Mouse (Mus musculus): Measurements from ENCODE around the gene Pold2. TPM values are rescaled to one million over a fixed set of nuclear protein-coding genes. Genes with fewer than 3 reads are reported as not detected.

Pold2 gene
- polyA plus RNA-seq, 1 experiment: 514 TPM

DNA sequence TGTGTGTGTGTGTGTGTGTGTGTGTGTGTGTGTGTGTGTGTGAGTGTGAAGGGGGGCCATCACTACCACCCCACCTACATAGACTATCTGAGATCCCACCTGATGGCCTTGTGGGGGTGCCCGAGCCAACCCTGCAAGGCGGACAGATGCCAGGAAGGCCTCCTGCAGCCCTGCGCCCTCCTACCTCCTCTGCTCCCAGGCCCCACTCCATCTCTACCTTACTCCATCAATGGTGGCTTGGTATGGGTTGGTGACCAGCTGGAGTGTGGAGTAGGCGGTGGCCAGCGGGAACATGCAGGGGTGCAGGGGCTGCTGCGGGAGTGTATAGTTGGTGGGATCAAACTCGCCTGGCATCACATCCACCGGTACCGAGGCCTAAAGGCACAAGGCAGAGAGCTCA is 4.9 kb downstream of the Pold2 start:
- no peak for TF ChIP-seq GATA1 (IDR thresholded peaks at IDR 0.05; ENCODE audit: low read length)

DNA sequence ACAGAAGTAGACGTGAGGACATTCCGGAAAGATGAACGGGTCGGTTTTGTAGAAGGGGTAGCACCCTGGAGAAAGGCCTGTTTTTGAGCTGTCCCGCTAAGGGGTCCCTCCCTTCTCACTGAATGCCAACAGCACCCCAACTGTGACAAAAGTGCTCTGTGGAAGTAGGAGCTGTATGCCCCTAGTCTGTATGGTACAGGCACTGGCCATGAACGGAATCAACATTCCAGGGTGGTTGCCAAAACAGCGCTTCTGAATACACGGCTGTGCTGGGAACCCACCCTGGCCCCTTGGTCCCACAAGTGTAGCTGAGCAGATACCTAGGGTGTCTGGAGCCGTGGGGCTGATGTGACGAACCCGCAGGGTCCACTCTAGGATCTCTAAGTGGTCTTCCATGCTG is 5.4 kb downstream of the Pold2 start:
- TF ChIP-seq GATA1 (IDR thresholded peaks at IDR 0.05; ENCODE audit: low read length): no peak

DNA sequence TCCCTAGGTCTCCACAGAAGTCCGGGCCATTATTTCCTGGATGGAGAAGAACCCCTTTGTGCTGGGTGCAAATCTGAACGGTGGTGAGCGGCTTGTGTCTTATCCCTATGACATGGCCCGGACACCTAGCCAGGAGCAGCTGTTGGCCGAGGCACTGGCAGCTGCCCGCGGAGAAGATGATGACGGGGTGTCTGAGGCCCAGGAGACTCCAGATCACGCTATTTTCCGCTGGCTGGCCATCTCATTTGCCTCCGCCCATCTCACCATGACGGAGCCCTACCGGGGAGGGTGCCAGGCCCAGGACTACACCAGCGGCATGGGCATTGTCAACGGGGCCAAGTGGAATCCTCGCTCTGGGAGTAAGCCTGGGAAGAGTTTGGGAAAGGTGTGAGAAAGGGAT is 8.0 kb downstream of the Pold2 start:
- TF ChIP-seq GATA1 (IDR thresholded peaks at IDR 0.05; ENCODE audit: low read length): no peak

DNA sequence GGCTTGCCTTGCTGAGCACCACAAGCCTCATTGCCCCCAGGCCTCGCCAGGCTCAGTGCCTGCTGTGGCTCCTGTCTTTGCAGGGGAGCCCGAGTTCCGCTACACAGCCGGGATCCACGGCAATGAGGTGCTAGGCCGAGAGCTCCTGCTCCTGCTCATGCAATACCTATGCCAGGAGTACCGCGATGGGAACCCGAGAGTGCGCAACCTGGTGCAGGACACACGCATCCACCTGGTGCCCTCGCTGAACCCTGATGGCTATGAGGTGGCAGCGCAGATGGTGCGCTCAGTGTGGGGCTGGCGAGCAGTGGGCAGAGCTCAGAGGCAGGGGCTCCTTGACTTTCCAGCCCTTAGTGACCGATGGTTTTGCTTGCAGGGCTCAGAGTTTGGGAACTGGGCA is 8.8 kb downstream of the Pold2 start:
- TF ChIP-seq GATA1 (IDR thresholded peaks at IDR 0.05; ENCODE audit: low read length): no peak

DNA sequence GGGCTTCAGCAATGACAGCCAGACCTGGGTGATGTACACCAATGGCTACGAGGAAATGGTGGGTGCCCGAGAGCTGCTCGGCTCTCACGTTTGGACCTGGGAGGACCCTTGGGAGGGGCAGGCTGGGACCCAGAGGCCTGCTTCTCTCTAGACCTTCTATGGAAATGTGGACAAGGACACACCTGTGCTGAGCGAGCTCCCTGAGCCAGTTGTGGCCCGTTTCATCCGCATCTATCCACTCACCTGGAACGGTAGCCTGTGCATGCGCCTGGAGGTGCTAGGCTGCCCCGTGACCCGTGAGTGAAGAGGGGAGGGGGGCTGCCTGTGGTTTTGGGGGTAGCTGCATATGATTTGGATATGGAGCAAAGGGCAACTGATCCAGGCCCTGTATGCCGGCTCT is 9.8 kb downstream of the Pold2 start:
- TF ChIP-seq GATA1 (IDR thresholded peaks at IDR 0.05; ENCODE audit: low read length): no peak

DNA sequence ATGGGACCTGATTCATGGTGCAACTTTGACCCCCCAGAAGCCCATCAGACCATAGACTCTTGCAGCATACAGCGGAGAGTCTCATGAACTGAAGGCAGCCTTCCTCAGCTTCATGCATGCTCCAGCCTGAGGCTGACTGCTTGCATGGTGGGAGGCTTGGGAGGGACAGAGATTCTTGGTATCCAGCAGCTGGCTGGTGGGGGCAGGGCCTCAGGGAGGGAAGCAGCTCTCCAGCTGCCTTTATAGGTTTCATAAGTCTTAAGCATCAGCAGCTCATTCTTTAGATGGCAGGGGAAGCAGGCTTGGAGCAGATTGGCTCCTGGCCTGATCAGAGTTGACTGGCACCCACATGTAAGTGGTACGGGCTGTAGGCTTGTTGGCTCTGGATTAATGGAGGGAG is 10.9 kb downstream of the Pold2 start:
- TF ChIP-seq GATA1 (IDR thresholded peaks at IDR 0.05; ENCODE audit: low read length): no peak

DNA sequence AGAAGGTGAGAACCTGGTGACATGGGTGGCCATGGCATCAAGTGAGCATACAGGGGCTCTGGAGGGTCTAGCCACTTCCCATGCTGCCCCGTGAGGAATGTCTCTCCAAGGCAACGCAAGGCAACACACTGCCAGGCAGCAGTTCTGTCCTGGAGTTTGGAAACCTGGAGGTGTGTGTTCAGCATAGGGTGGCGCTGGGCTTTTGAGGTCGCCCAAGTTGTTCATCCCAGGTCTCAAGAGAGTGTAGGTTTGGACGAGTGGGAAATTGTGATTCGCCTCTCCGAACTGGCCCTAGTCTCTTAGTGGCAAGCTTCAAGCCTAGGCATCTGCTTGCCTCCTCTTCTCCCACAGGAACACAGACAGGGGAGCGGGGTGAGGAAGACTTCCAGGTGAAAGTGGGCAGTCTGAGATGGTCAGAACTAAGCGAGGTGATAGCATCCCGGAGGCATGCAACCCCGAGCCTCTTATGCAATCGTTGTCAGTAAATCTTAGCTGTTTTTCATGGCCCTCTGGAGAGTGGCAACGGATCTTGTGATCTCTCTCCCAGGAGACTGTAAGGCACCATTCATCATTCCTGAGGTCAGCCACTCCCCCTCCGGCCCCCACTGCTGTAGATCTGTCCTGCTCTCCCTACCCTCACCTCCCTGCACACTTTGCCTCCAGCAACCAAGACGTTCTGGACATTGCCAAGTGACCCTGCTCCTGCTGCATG is 15.5 kb downstream of the Pold2 start:
- TF ChIP-seq GATA1 (IDR thresholded peaks at IDR 0.05; ENCODE audit: low read length): no peak

DNA sequence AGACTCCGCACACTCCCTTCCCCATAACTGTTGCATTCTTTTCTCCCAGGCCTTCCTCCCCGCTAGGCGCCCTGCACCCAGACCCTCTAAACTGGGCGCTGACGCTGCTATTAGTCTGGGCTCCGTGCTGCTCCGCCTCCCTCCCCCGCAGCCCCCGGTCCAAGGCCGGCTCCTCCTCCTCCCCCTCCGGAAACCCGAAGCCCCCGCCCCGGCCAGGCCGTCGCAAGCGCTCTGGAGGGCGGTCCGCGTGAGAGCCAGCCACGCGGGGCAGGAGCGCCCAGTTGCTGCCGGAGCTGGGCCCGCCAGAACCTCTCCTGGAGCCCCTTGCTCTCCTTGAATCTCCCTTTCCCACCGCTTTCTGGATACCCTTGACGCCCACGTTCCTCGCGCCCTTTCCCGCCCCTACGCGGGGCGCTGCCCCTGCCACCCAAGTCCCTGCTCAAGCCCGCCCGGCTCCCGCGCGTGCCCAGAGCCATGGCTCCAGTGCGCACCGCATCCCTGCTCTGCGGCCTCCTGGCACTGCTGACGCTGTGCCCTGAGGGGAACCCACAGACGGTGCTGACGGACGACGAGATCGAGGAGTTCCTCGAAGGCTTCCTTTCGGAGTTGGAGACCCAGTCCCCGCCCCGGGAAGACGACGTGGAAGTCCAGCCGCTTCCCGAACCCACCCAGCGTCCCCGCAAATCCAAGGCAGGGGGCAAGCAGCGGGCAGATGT is 16.3 kb downstream of the Pold2 start, which contains the start of gene Aebp1:
TSS of gene Aebp1 (plus strand) at position 270 of the 716 bp plus-strand sequence.
- TF ChIP-seq GATA1 (IDR thresholded peaks at IDR 0.05; ENCODE audit: low read length): no peak

DNA sequence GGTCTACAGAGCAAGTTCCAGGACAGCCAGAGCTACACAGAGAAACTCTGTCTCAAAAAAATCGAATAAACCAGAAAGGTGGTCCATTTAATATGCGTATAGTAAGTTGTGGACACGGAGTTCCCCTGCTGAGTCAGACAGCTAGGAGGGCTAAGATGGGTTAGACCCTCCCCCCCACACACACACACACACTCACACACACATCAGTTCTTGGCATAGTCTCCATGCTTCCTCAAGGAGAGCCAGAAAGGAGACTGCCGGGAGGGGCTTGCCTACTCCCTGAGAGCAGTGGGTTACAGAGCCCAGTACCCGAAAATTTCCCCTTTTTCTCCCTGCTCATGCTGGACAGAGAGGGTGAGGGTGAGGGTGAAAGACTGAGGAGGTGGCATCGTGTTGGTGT is 17.5 kb downstream of the Pold2 start:
- no peak for TF ChIP-seq GATA1 (IDR thresholded peaks at IDR 0.05; ENCODE audit: low read length)

DNA sequence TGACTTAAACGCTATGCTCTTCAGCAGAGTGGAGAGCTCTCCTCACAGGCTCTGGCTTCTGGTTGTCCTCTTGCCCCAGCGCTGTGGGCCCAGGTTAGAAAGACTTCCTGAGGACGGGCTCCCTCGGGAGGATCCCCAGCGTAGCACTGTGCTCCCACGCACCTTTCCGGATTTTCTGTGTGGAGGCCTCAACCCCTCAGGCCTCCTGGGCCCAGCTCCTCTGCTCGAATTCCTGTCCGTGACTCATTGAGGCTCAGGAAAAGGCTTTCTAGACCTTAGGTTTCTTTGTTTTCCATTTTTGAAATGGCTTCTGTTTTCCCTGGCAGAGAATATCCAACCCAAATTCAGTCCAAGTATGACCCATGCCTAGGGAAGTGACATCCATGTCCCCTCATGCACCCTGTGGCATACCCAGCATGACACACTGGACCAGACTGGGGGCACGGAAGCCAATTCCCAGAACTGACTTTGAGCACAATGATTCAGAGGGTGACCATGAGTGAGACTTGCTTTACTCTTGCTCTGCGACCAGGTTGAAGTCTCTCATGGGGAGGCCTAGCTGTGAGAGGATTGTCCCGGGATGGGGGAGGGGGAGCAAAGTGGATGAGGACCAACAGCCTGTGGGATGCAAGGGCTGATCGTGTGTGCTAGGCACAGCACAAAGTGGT is 18.1 kb downstream of the Pold2 start:
- TF ChIP-seq GATA1 (IDR thresholded peaks at IDR 0.05; ENCODE audit: low read length): no peak

DNA sequence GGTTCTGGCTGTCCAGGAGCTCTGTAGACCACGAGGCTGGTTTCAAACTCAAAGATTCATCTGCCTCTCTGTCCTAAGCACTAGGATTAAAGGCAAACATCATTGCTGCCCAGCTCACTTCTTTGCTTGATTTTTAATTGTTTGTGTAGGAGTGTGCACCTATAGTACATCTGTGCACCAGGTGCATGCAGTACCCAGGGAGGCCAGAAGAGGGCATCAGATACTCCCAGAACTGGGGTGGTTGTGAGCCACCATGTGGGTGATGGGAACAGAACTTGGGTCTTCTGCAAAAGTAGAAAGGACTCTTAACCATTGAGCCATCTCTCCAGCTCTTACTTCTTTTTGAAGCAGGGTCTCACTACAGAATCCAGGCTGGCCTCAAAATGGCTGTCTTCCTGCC is 19.4 kb downstream of the Pold2 start:
- no peak for TF ChIP-seq GATA1 (IDR thresholded peaks at IDR 0.05; ENCODE audit: low read length)

DNA sequence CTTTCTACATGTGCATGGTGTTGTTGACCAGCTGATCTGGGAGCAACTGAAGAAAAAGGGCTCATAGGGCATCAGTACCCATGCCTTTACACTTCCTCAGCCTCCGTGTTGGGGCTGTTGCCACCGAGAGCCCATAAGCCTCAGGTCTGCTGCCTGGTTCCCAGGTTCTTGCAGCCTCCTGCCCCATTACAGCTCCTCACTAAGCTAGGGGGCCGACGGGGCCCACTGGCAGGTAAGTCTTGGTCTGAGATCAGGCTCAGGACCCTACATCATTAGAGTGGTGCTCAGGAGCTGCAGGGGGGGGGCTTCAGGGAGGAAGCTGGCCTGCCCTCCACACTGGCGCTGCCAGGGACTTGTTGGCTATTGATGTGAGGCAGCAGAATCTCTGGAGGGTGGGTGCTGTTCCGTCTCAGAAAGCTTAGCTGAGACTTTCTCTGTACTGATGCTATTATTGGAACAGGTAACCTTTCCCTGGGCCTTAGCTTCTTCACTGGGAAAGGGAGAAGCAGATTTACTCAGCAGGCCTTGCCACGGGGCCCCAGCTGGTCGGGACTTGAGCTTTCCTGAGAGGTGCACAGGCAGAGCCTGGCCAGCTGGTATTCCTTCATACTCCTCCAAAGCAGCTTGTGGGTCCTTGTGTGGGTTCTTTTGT is 21.5 kb downstream of the Pold2 start:
- no peak for TF ChIP-seq GATA1 (IDR thresholded peaks at IDR 0.05; ENCODE audit: low read length)

DNA sequence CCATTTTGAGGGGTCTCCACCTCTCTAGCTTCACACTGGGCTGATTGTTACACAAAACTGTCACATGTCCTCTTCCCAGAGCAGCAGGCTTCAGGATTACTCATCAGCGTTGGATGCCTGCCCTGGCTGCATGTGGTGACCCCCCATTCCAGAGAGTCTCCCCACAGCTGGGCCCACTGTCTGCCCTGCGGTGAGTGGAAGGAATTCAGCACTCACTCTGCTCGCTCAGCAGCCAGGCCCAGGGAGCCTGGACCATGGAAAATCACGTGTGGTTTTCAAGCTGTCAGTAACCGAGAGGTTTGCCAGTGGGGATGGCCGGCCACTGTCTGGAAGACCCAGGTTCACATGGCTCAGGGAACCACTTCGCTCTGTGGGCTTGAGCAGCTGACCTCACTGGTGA is 22.2 kb downstream of the Pold2 start:
- TF ChIP-seq GATA1 (IDR thresholded peaks at IDR 0.05; ENCODE audit: low read length): no peak

DNA sequence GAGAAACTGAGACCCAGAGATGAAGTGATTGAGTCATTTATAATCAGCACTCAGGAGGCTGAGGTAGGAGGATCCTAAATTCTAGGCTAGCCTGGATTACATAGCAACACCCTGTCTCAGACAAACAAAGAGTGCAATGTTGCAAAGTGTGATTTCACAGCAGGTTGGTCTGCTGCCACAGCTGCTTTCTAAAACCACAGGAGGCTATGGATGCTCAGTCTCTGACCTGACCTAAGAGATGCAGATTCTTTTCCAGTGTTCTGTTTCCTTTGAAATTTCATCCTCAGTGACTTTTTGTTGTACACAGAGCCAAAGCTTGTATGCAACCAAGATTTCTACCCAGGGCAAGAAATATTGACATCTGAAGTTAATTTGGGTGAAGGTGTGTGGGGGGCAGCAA is 22.6 kb downstream of the Pold2 start:
- TF ChIP-seq GATA1 (IDR thresholded peaks at IDR 0.05; ENCODE audit: low read length): no peak

DNA sequence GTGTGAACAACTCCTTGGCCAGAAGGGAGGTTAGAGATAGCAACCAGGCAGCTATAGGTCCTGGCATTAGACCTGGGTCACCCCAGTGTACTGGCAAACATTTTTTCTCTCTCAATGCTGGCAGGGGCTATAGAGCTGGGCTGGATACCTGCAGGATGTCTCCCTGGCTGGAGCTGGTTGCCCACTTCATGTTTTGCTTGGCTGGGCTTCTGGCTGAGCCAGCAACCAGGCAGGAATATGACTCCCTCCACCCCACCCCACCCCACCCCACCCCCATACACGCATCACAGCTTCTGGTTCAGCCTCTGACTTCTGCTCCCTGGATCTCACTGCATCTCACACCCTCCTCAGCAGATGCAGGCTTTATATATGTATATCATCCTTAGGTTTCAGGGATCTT is 25.8 kb downstream of the Pold2 start:
- TF ChIP-seq GATA1 (IDR thresholded peaks at IDR 0.05; ENCODE audit: low read length): no peak

Data from G1E-ER4 (cell line).